Mouse (Mus musculus): Measurements from ENCODE around the gene Zcchc7. TPM values are rescaled to one million over a fixed set of nuclear protein-coding genes. Genes with fewer than 3 reads are reported as not detected.
A peak's percentile ranks its signal among the peaks of the same experiment; 100 is the strongest.

Gene Zcchc7
- polyA plus RNA-seq, 1 experiment from 2014 or later: 40.8 TPM

GRCm38 (mm10) chr4:44973450-44973849 lies 217.8 kb downstream of the Zcchc7 start:
- DNase-seq (ENCODE audit: low spot score) (peak; percentile 93), ATAC-seq (peak; percentile 84)
- 10% methylated on average over 9 of the region's 9 CpGs for WGBS
- Histone ChIP-seq H3K4me2 (replicated peaks; ENCODE audit: low read depth, low read length) (peak overlapping the region; percentile 32), H3K9me3 (ENCODE audit: low read length) (no peaks in the 10 kb centered on the region), H3K4me3 (ENCODE audit: low read depth, low read length) (peak overlapping the region; percentile 8; the same call in 1 of the 2 replicates), H3K36me3 (ENCODE audit: insufficient read depth, low read length) (no peaks in the 10 kb centered on the region), H3K27ac (ENCODE audit: low read length) (no peak overlapping the region), H3K4me1 (ENCODE audit: insufficient read depth, low read depth, low read length) (no peaks in the 10 kb centered on the region), H3K9ac (replicated peaks; ENCODE audit: low read depth) (no peak overlapping the region), H3K27me3 (replicated peaks; ENCODE audit: insufficient read depth, low read length) (no peaks in the 10 kb centered on the region)
- TF ChIP-seq EP300 (IDR thresholded peaks at IDR 0.05): no peak
- TF ChIP-seq CTCF (IDR thresholded peaks at IDR 0.05): peak; percentile 99

- WGBS: 40% methylated on average over 14 of the region's 14 CpGs
- H3K9ac ChIP-seq (replicated peaks; ENCODE audit: low read depth): no peak overlapping the region
- TF ChIP-seq CTCF (IDR thresholded peaks at IDR 0.05) (no peak), EP300 (IDR thresholded peaks at IDR 0.05) (no peak)
- no peak for DNase-seq (ENCODE audit: low spot score)
- no peaks in the 10 kb centered on the region for H3K27me3 ChIP-seq (replicated peaks; ENCODE audit: insufficient read depth, low read length)
- H3K9me3 ChIP-seq (ENCODE audit: low read length): no peaks in the 10 kb centered on the region
- peak; percentile 18 for ATAC-seq
- no peaks in the 10 kb centered on the region for H3K4me1 ChIP-seq (ENCODE audit: insufficient read depth, low read depth, low read length)
- no peak overlapping the region for H3K27ac ChIP-seq (ENCODE audit: low read length)
- peak overlapping the region; percentile 8; the same call in 1 of the 2 replicates for H3K4me3 ChIP-seq (ENCODE audit: low read depth, low read length)
- no peaks in the 10 kb centered on the region for H3K36me3 ChIP-seq (ENCODE audit: insufficient read depth, low read length)
- H3K4me2 ChIP-seq (replicated peaks; ENCODE audit: low read depth, low read length): peak overlapping the region; percentile 32
Measured at GRCm38 (mm10) chr4:44973871-44974270, 218.2 kb downstream of the Zcchc7 start.

- no peaks in the 10 kb centered on the region for H3K4me1 ChIP-seq (ENCODE audit: insufficient read depth, low read depth, low read length)
- no peaks in the 10 kb centered on the region for H3K9me3 ChIP-seq (ENCODE audit: low read length)
- no peak for ATAC-seq
- TF ChIP-seq CTCF (IDR thresholded peaks at IDR 0.05) (no peak), EP300 (IDR thresholded peaks at IDR 0.05) (no peak)
- H3K4me3 ChIP-seq (ENCODE audit: low read depth, low read length): no peak overlapping the region
- H3K4me2 ChIP-seq (replicated peaks; ENCODE audit: low read depth, low read length): no peak overlapping the region
- H3K36me3 ChIP-seq (ENCODE audit: insufficient read depth, low read length): no peaks in the 10 kb centered on the region
- DNase-seq (ENCODE audit: low spot score): no peak
- no peak overlapping the region for H3K27ac ChIP-seq (ENCODE audit: low read length)
- no peak overlapping the region for H3K9ac ChIP-seq (replicated peaks; ENCODE audit: low read depth)
- no peaks in the 10 kb centered on the region for H3K27me3 ChIP-seq (replicated peaks; ENCODE audit: insufficient read depth, low read length)
- WGBS: 75% methylated on average over 8 of the region's 8 CpGs
Measured at GRCm38 (mm10) chr4:44974331-44974730, 218.7 kb downstream of the Zcchc7 start.

GRCm38 (mm10) chr4:44976026-44976615 lies 220.4 kb downstream of the Zcchc7 start:
- Histone ChIP-seq H3K4me3 (ENCODE audit: low read depth, low read length) (no peak overlapping the region), H3K9me3 (ENCODE audit: low read length) (no peaks in the 10 kb centered on the region), H3K27me3 (replicated peaks; ENCODE audit: insufficient read depth, low read length) (no peaks in the 10 kb centered on the region), H3K36me3 (ENCODE audit: insufficient read depth, low read length) (no peaks in the 10 kb centered on the region), H3K4me2 (replicated peaks; ENCODE audit: low read depth, low read length) (no peak overlapping the region), H3K9ac (replicated peaks; ENCODE audit: low read depth) (no peak overlapping the region), H3K4me1 (ENCODE audit: insufficient read depth, low read depth, low read length) (no peaks in the 10 kb centered on the region), H3K27ac (ENCODE audit: low read length) (no peak overlapping the region)
- DNase-seq (ENCODE audit: low spot score): no peak
- TF ChIP-seq EP300 (IDR thresholded peaks at IDR 0.05) (no peak), CTCF (IDR thresholded peaks at IDR 0.05) (no peak)
- ATAC-seq: no peak
- WGBS: 59% methylated on average over 6 of the region's 6 CpGs

GRCm38 (mm10) chr4:44976921-44977710 lies 221.4 kb downstream of the Zcchc7 start:
- no peaks in the 10 kb centered on the region for H3K27me3 ChIP-seq (replicated peaks; ENCODE audit: insufficient read depth, low read length)
- no peaks in the 10 kb centered on the region for H3K36me3 ChIP-seq (ENCODE audit: insufficient read depth, low read length)
- WGBS: 84% methylated on average over 10 of the region's 10 CpGs
- H3K9me3 ChIP-seq (ENCODE audit: low read length): no peaks in the 10 kb centered on the region
- no peak overlapping the region for H3K27ac ChIP-seq (ENCODE audit: low read length)
- no peak for ATAC-seq
- no peak overlapping the region for H3K9ac ChIP-seq (replicated peaks; ENCODE audit: low read depth)
- no peaks in the 10 kb centered on the region for H3K4me1 ChIP-seq (ENCODE audit: insufficient read depth, low read depth, low read length)
- H3K4me3 ChIP-seq (ENCODE audit: low read depth, low read length): no peak overlapping the region
- no peak overlapping the region for H3K4me2 ChIP-seq (replicated peaks; ENCODE audit: low read depth, low read length)
- no peak for DNase-seq (ENCODE audit: low spot score)
- TF ChIP-seq CTCF (IDR thresholded peaks at IDR 0.05): peak; percentile 16
- no peak for TF ChIP-seq EP300 (IDR thresholded peaks at IDR 0.05)

- H3K9me3 ChIP-seq (ENCODE audit: low read length): no peaks in the 10 kb centered on the region
- no peak for DNase-seq (ENCODE audit: low spot score)
Measured at GRCm38 (mm10) chr4:44978175-44978574, 222.5 kb downstream of the Zcchc7 start.

More at GRCm38 (mm10) chr4:44978175-44978574, 222.5 kb downstream of the Zcchc7 start:
- 50% methylated on average over 5 of the region's 5 CpGs for WGBS
- Histone ChIP-seq H3K27me3 (replicated peaks; ENCODE audit: insufficient read depth, low read length) (no peaks in the 10 kb centered on the region), H3K4me1 (ENCODE audit: insufficient read depth, low read depth, low read length) (peaks cover 7% of the 10 kb centered on the region; the same call in 1 of the 2 replicates), H3K27ac (ENCODE audit: low read length) (no peak overlapping the region), H3K4me2 (replicated peaks; ENCODE audit: low read depth, low read length) (no peak overlapping the region), H3K9ac (replicated peaks; ENCODE audit: low read depth) (no peak overlapping the region), H3K4me3 (ENCODE audit: low read depth, low read length) (no peak overlapping the region), H3K36me3 (ENCODE audit: insufficient read depth, low read length) (no peaks in the 10 kb centered on the region)
- TF ChIP-seq EP300 (IDR thresholded peaks at IDR 0.05) (no peak), CTCF (IDR thresholded peaks at IDR 0.05) (no peak)
- no peak for ATAC-seq

All from lung, postnatal 0 days (tissue).